Mouse (Mus musculus) liver, postnatal 0 days (tissue): ENCODE results near the gene Rexo1.

Experiments
- CTCF ChIP-seq: sonication (generic); IDR thresholded peaks from 2 replicates; pipeline ENCODE4 v1.5.1; 2016; ENCODE audit warnings: antibody characterized with exemption, low read depth
- EP300 ChIP-seq: IDR thresholded peaks from 2 replicates; pipeline ENCODE4 v1.6.1; 2016; ENCODE audit warnings: antibody characterized with exemption, low read depth, mild to moderate bottlenecking

- TF ChIP-seq CTCF (no peak), EP300 (no peak)
Observed at GRCm38 (mm10) chr10:80502819-80503314, 58.5 kb downstream of the Rexo1 start.
